Mouse (Mus musculus): ENCODE measurements at regions not wholly inside any gene's neighbourhood (a gene's known extent, or its start where the extent isn't known, plus 50 kb on each side); places are given as distances from the start of the nearest gene placed in this dataset.
A peak's percentile ranks its signal among the peaks of the same experiment; 100 is the strongest.

DNA sequence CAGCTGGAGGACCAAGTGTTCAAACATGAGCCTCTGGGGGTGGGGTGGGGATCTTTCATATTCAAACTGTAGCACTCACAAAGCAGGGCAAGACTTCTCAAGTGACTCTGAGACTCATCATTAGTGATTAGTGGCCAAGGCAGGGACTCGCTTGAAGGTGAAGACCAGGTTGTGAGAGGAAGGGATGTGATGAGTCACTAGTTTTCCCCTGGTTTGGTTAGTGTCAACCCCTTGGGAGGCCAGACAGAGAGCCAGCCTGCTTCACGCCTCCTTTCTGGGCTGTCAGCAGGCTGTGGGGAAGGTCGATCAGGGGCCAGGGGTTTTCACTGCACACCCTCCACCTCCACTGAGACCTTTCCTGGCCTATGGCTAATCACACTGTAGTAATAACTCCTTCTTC is 65.2 kb downstream of the Slc30a10 start:
- no peak for DNase-seq

- DNase-seq: no peak
These were observed 69.4 kb downstream of the Slc30a10 start for GRCm38 (mm10) chr1:185524020-185524419.

- DNase-seq: no peak
These were observed 78.8 kb downstream of the Slc30a10 start for GRCm38 (mm10) chr1:185533471-185533870.

- no peak for DNase-seq
These were observed 79.5 kb downstream of the Slc30a10 start for GRCm38 (mm10) chr1:185534129-185534528.

GRCm38 (mm10) chr1:185535321-185535720 is 80.7 kb downstream of the Slc30a10 start:
- DNase-seq: no peak

DNA sequence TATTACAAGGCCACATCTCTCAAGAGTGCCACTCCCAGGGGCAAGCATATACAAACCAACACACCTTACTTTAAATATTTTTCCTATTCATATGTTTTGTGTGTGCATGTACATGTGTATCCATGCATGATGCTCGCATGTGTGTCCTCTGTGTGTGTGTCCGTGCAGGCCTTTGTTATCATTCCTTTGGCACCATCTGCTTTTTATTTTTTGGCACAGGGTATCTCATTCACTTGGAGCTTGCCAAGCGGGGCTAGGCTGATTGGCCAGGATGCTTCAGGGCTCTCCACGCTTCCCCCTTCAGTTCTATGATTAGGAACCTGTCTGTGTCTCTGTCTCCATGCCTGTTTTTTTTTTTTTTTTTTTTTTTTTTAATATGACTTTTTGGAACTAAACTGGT is 82.6 kb downstream of the Slc30a10 start:
- DNase-seq: peak; percentile 20 to 27

DNA sequence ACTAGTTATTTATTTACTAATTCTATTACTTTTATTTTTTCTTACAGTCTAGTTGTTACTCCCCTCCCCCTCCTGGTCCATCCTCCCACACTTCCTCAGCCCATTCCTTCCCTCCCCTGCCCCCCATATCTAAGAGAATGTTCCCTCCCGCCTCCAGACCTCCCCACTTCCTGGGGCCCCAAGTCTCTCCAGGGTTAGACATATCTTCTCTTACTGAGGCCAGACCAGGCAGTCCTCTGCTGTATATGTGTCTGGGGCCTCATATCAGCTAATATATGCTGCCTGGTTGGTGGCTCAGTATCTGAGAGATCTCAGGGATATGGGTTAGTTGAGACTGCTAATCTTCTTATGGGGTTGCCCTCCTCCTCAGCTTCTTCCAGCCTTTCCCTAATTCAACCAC is 84.8 kb downstream of the Slc30a10 start:
- no peak for DNase-seq

DNA sequence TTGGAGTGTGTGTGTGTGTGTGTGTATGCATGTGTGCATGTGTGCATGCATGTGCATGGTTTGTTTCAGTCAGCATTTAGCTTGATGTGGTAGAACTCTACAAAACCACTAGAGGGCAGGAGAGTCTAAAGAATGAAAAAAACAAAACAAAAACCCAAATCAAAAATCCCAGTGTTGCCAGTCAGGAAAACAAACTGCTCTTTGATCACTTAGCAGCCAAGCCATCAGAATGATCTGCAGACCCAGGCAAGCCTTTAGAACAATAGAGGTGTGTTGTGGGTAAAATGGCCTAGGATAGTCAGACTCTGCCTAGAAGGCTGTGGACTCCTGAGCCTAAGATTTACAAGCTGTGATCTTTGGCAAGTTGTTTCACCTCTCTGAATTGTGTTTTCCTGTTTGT is 91.7 kb downstream of the Slc30a10 start:
- DNase-seq: peak; percentile 11 to 35

GRCm38 (mm10) chr1:185572761-185573530 is 118.3 kb downstream of the Slc30a10 start:
- DNase-seq: peak; percentile 19 to 43

DNA sequence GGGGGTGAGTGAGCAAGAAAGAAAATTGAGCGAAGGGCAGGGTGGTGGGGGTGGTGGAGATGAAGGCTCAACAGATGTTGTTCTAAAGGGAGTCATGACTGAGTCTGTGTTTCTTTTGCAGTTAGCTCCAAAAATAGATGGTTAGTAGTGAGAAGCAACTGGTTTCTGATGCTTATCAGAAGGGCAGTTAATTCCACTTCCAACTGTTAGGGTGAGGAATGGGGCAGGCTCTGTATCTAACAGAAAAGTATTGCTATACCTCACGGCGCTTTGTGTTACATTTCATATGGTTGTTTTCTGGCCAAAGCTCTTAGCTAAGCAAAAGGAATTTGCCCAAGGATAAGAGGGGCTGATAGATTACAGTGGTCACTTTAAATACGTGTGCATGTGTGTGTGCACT is 120.3 kb downstream of the Slc30a10 start:
- DNase-seq: no peak

- no peak for DNase-seq
These were observed 125.2 kb downstream of the Slc30a10 start for GRCm38 (mm10) chr1:185579824-185580223.

GRCm38 (mm10) chr1:185585191-185585870 is 130.7 kb downstream of the Slc30a10 start:
- DNase-seq: no peak

DNA sequence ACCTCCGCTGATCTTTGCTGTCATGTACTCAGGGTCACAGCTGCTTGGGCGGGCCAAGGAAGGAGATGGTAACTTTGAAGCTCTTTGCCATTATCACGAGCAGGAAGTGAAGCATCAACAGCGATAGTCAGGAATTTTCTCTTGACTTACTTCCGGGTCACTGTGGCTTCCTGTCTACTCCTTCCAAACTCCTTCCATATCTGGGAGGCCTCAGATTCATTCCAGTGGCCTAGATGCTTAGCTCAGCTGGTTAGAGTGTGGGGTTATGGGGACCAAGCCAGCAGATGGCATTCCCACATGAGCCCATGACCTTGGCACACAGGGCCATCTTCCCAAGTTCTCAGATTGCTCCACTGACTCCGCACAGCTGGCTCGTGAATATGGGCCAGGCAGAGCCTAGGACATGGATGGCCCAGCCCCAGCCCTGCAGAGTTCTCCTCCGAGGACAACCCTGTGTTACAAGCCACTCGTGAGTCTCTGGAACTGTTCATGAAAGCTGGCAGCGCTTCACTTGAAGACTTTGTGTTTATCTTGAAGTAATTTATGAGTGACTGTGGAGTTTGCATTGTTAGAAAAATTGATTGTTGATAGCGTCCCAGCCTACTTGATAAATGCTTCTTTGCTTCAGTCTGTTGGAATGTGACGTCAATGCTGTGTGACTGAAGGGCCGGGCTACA is 133.2 kb downstream of the Slc30a10 start:
- no peak for DNase-seq

DNA sequence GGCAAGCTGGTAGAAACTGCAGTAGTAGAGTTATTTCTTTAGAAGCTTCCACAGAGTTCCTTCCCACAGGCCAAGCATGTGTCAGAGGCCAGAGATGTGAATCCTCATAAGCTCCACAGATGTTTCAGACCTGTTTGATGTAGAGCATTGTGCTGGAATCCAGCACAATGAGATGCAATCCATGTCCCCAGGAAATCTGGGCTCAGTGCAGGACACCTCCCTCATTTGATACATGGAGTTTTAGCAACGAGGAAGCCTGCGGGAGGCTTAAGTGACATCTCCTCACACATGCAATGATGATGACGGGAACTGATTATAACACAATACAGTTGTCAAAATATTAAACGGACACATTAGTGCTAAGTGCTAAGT is 133.7 kb downstream of the Slc30a10 start:
- no peak for DNase-seq

DNA sequence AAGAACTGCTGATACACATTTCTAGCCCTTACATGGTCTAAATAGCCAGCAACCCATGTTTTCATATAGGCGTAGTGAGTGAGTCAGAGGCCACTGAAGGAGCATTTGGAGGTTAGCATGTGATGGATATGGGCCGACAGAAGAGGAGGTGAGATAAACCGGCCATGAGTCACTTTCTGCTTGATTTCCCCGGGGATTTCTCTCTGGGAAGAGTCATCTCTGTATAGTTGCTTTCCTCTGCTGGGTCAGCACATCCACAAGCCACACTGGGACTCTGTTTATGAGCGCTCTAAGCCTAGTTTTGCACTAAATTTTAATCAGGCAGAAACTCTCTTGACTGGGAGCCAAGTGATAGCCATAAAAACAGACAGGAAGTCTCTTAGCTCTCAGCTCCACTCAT is 142.2 kb downstream of the Slc30a10 start:
- no peak for DNase-seq

DNA sequence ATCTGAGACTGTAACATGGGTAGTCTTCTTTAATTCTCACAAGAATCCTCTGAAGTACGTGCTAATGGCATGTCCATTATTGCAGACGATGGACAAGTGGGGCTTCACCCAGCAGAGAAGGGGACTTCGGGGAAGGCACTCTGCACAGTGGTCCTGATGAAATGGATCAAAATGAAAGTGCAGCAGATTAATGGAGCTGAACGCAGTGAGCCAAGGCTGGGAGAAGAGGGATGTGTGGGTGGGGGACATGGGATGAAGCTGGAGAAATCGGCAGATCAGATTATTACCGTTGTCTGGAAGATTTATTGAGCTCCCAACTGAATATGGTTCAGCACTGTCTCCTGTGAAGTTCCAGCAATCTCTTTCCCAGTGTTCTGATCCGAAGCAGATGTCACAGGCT is 143.9 kb downstream of the Slc30a10 start:
- no peak for DNase-seq

DNA sequence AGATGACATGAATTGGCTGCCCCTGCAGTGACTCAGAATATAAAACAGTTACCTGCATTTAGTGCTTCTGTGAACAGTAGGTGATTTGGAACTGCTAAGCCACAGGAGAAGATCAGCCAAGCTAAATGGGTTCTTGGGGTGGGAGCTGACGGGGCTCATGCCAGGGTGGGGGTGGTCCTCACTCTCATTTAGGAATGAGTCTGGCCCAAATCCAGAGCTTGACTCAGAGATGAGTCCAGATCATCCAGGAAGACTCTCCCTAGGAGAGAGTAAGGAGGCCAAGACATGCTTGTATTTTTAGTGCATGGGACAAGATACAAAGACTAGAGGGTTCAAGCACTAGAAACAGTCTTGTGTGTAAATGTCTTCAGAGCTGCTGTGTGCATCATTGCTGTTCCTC is 146.5 kb downstream of the Slc30a10 start:
- peak; percentile 17 to 55 for DNase-seq

DNA sequence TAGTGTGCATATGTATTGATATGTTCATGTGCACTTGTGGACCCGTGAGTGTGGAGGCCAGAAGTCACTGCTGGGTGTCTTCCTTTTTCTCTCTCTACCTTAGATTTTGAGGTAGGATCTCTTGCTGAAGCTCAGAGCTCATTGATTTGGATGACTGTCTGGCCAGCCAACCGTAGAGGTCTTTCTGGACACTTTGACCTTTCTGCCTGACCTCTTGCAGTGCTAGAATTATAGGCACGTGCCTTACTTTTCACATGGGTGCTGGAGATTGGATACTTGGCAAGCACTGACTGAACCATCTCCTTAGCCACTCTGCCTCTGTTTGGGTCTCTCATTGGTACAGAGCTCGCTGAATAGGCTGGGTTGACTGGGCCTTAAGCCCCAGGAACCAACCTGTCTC is 151.3 kb downstream of the Slc30a10 start:
- DNase-seq: no peak

DNA sequence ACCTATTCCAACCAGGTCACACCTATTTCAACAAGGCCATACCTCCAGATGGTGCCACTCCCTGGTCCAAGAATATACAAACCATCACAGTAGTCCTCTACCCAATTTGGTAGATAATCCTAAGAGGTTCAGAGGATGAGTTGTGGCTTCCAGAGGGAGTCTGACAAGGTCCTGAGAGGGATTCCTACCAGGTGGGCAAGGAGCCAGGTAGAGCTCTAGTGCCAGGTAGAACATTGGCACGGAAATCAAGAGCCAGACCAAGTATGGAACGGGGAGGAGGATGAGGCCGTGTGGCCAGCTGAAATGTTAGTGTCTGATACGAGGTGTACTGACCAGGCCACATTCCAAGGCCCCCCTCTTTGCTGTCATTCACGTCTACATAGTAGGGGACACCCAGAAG is 153.0 kb downstream of the Slc30a10 start:
- DNase-seq: peak; percentile 50 to 55

DNA sequence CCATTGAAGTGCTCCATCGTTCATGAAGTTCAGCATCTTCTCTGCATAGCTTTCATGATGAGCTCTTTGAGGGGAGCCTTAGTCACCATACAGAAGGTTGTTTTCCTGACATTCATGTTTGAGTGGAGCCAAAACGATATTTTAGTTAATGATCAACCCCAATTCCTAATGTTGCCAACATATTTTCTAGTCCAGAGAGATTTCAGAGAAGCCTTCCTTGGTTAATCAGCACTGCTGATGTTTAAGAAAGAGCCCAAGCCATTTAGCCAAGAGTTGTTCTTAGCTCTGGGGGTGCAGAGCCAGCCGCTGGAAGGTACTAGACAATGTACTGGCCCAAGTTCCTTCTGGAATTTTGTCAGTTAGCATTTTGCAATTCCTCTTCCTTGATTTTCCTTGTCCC is 153.8 kb downstream of the Slc30a10 start:
- no peak for DNase-seq

- peak in 1 of 2 experiments; percentile 9 for DNase-seq
These were observed 155.9 kb downstream of the Slc30a10 start for GRCm38 (mm10) chr1:185610586-185610985.

GRCm38 (mm10) chr1:185615819-185616429 is 161.3 kb downstream of the Slc30a10 start:
- no peak for DNase-seq

DNA sequence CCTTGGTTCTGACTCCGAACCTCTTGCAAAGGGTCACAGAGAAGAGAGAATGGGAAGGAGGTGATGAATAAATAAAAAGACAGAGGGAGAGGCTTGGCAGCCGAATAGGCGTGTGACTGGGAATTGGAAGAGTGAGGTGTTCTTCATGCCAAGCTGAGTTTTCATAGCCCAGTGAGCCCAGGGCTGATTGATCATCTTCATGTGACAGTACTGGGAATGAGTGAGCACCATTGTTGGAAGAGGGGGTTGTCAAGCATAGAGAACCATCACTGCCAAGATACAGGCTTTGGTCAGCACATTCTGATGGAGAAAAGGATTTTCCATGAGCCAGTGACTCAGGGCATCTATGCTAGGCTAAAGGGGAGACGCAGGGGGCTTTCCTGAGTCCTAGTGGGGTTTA is 163.0 kb downstream of the Slc30a10 start:
- DNase-seq: peak; percentile 66 to 74
